Mouse (Mus musculus) cerebellum, postnatal 25 days (tissue): ENCODE measurements at regions not wholly inside any gene's neighbourhood (a gene's known extent, or its start where the extent isn't known, plus 50 kb on each side); places are given as distances from the start of the nearest gene placed in this dataset.
A peak's percentile ranks its signal among the peaks of the same experiment; 100 is the strongest.
"Not testable (repeated sequence)": the region's sequence is repeated elsewhere in the genome, so short reads cannot be mapped to it uniquely, and the experiment has no call there.

Experiments
- DNase-seq, 2 experiments: peaks; one replicate each; pipeline ENCODE4 v3.0.0; 2021; ENCODE audit warnings: mixed read lengths in 2 of 2

GRCm38 (mm10) chr6:114538185-114538584, 104.7 kb upstream of the Atg7 start:
- not testable (repeated sequence) for DNase-seq

DNA sequence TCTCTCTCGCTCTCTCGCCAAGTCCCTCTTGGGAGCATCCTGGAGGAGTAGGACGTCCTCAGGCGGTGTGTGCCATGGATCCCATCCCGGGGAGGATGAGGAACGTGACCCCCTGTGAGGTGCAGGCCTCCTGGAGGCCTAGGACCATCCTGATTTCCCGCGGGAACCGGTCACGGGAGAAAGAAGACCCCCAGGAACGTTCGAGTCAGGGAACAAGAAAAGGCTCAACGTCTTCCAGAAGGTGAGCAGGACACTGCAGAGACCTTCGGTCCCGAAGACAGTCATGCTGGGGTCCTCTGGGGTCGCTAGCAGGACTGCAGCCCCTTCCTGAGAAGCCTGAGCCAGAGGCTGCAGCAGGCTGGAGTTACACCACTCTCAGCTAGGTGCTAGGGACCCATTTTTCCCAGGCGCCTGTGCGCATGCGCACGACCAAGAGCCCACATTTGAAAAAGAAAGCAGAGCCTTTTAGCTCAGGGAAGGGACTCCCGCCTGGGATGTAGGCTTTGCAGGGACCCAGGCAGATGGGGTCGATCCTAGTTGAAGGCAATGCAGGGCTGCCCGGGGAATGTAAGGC, 92.7 kb upstream of the Atg7 start:
- peak; percentile 3 to 9 for DNase-seq

- not testable (repeated sequence) for DNase-seq
Measured at GRCm38 (mm10) chr6:114553072-114553471, 89.8 kb upstream of the Atg7 start.

GRCm38 (mm10) chr6:114555186-114555585, 87.7 kb upstream of the Atg7 start:
- peak in 1 of 2 experiments; percentile 12 for DNase-seq

GRCm38 (mm10) chr6:114577319-114577718, 65.6 kb upstream of the Atg7 start:
- peak; percentile 10 to 29 for DNase-seq
